Mouse (Mus musculus): ENCODE data around the gene Adipor2. TPM values are rescaled to one million over a fixed set of nuclear protein-coding genes. Genes with fewer than 3 reads are reported as not detected.
"Not testable (repeated sequence)": the region's sequence is repeated elsewhere in the genome, so short reads cannot be mapped to it uniquely, and the experiment has no call there.

Gene Adipor2
- polyA plus RNA-seq, 1 experiment from 2014 or later: 35.2 TPM

- H3K9me3 ChIP-seq (replicated peaks; ENCODE audit: control insufficient read depth, low read length): no peaks in the 10 kb centered on the region
- H3K4me3 ChIP-seq (ENCODE audit: low read depth, low read length): peak overlapping the region; percentile 40
- H3K27ac ChIP-seq (ENCODE audit: low read length): no peak overlapping the region
- no peaks in the 10 kb centered on the region for H3K36me3 ChIP-seq (ENCODE audit: control insufficient read depth, insufficient read depth)
- peaks cover 52% of the 10 kb centered on the region for H3K27me3 ChIP-seq (ENCODE audit: control insufficient read depth, insufficient read depth, low read depth, low read length)
- peak overlapping the region; percentile 59 for H3K4me2 ChIP-seq (ENCODE audit: low read depth, low read length)
- H3K4me1 ChIP-seq (ENCODE audit: control insufficient read depth, low read depth, low read length): peaks cover 5% of the 10 kb centered on the region
- H3K9ac ChIP-seq (ENCODE audit: low read depth, low read length): no peak overlapping the region
- WGBS (ENCODE audit: insufficient replicate concordance): 15% methylated on average over 18 of the region's 18 CpGs
- ATAC-seq (ENCODE audit: low read depth): no peak
Observed at GRCm38 (mm10) chr6:119448321-119449059, 31.0 kb upstream of the Adipor2 start.

- H3K27ac ChIP-seq (ENCODE audit: low read length): no peak overlapping the region
- no peak overlapping the region for H3K4me3 ChIP-seq (ENCODE audit: low read depth, low read length)
- no peak overlapping the region for H3K4me2 ChIP-seq (ENCODE audit: low read depth, low read length)
- H3K27me3 ChIP-seq (ENCODE audit: control insufficient read depth, insufficient read depth, low read depth, low read length): peaks cover 32% of the 10 kb centered on the region
- H3K36me3 ChIP-seq (ENCODE audit: control insufficient read depth, insufficient read depth): no peaks in the 10 kb centered on the region
- H3K4me1 ChIP-seq (ENCODE audit: control insufficient read depth, low read depth, low read length): peaks cover 5% of the 10 kb centered on the region
- H3K9me3 ChIP-seq (replicated peaks; ENCODE audit: control insufficient read depth, low read length): no peaks in the 10 kb centered on the region
- ATAC-seq (ENCODE audit: low read depth): no peak
- no peak overlapping the region for H3K9ac ChIP-seq (ENCODE audit: low read depth, low read length)
- 45% methylated on average over 11 of the region's 11 CpGs for WGBS (ENCODE audit: insufficient replicate concordance)
Observed at GRCm38 (mm10) chr6:119445671-119446607, 28.4 kb upstream of the Adipor2 start.

- Histone ChIP-seq H3K4me3 (ENCODE audit: low read depth, low read length) (no peak overlapping the region), H3K36me3 (ENCODE audit: control insufficient read depth, insufficient read depth) (no peaks in the 10 kb centered on the region), H3K27ac (ENCODE audit: low read length) (no peak overlapping the region), H3K27me3 (ENCODE audit: control insufficient read depth, insufficient read depth, low read depth, low read length) (peaks cover 13% of the 10 kb centered on the region), H3K9ac (ENCODE audit: low read depth, low read length) (no peak overlapping the region), H3K4me1 (ENCODE audit: control insufficient read depth, low read depth, low read length) (peaks cover 5% of the 10 kb centered on the region), H3K9me3 (replicated peaks; ENCODE audit: control insufficient read depth, low read length) (no peaks in the 10 kb centered on the region), H3K4me2 (ENCODE audit: low read depth, low read length) (peak overlapping the region; percentile 18)
- 27% methylated on average over 12 of the region's 12 CpGs for WGBS (ENCODE audit: insufficient replicate concordance)
- peak; percentile 39; the same call in 1 of the 2 replicates for ATAC-seq (ENCODE audit: low read depth)
Observed at GRCm38 (mm10) chr6:119443742-119444645, 26.5 kb upstream of the Adipor2 start.

GRCm38 (mm10) chr6:119442729-119443128 is 25.2 kb upstream of the Adipor2 start:
- not testable (repeated sequence) for ATAC-seq (ENCODE audit: low read depth)

GRCm38 (mm10) chr6:119437894-119438761 is 20.6 kb upstream of the Adipor2 start:
- Histone ChIP-seq H3K4me1 (ENCODE audit: control insufficient read depth, low read depth, low read length) (no peaks in the 10 kb centered on the region), H3K36me3 (ENCODE audit: control insufficient read depth, insufficient read depth) (no peaks in the 10 kb centered on the region), H3K4me3 (ENCODE audit: low read depth, low read length) (no peak overlapping the region), H3K9me3 (replicated peaks; ENCODE audit: control insufficient read depth, low read length) (no peaks in the 10 kb centered on the region), H3K4me2 (ENCODE audit: low read depth, low read length) (no peak overlapping the region), H3K27ac (ENCODE audit: low read length) (no peak overlapping the region), H3K9ac (ENCODE audit: low read depth, low read length) (no peak overlapping the region), H3K27me3 (ENCODE audit: control insufficient read depth, insufficient read depth, low read depth, low read length) (no peaks in the 10 kb centered on the region)
- WGBS (ENCODE audit: insufficient replicate concordance): 24% methylated on average over 8 of the region's 8 CpGs
- no peak for ATAC-seq (ENCODE audit: low read depth)

More at GRCm38 (mm10) chr6:119442729-119443128, 25.2 kb upstream of the Adipor2 start:
- not testable (repeated sequence) for H3K4me1 ChIP-seq (ENCODE audit: control insufficient read depth, low read depth, low read length); H3K9me3 ChIP-seq (replicated peaks; ENCODE audit: control insufficient read depth, low read length); H3K27ac ChIP-seq (ENCODE audit: low read length); H3K9ac ChIP-seq (ENCODE audit: low read depth, low read length); H3K4me2 ChIP-seq (ENCODE audit: low read depth, low read length); H3K36me3 ChIP-seq (ENCODE audit: control insufficient read depth, insufficient read depth); H3K4me3 ChIP-seq (ENCODE audit: low read depth, low read length); H3K27me3 ChIP-seq (ENCODE audit: control insufficient read depth, insufficient read depth, low read depth, low read length)
- WGBS (ENCODE audit: insufficient replicate concordance): 60% methylated on average over 5 of the region's 5 CpGs

- no peak overlapping the region for H3K9ac ChIP-seq (ENCODE audit: low read depth, low read length)
- no peak overlapping the region for H3K4me3 ChIP-seq (ENCODE audit: low read depth, low read length)
- ATAC-seq (ENCODE audit: low read depth): peak; percentile 55; the same call in 1 of the 2 replicates
- no peaks in the 10 kb centered on the region for H3K4me1 ChIP-seq (ENCODE audit: control insufficient read depth, low read depth, low read length)
- H3K27me3 ChIP-seq (ENCODE audit: control insufficient read depth, insufficient read depth, low read depth, low read length): no peaks in the 10 kb centered on the region
- no peaks in the 10 kb centered on the region for H3K9me3 ChIP-seq (replicated peaks; ENCODE audit: control insufficient read depth, low read length)
- no peak overlapping the region for H3K4me2 ChIP-seq (ENCODE audit: low read depth, low read length)
- WGBS (ENCODE audit: insufficient replicate concordance): 67% methylated on average over 4 of the region's 4 CpGs
- no peaks in the 10 kb centered on the region for H3K36me3 ChIP-seq (ENCODE audit: control insufficient read depth, insufficient read depth)
- no peak overlapping the region for H3K27ac ChIP-seq (ENCODE audit: low read length)
Observed at GRCm38 (mm10) chr6:119434394-119434793, 16.9 kb upstream of the Adipor2 start.

- Histone ChIP-seq H3K27ac (ENCODE audit: low read length) (no peak overlapping the region), H3K4me1 (ENCODE audit: control insufficient read depth, low read depth, low read length) (no peaks in the 10 kb centered on the region), H3K9me3 (replicated peaks; ENCODE audit: control insufficient read depth, low read length) (no peaks in the 10 kb centered on the region), H3K4me3 (ENCODE audit: low read depth, low read length) (no peak overlapping the region), H3K27me3 (ENCODE audit: control insufficient read depth, insufficient read depth, low read depth, low read length) (no peaks in the 10 kb centered on the region), H3K4me2 (ENCODE audit: low read depth, low read length) (no peak overlapping the region), H3K36me3 (ENCODE audit: control insufficient read depth, insufficient read depth) (no peaks in the 10 kb centered on the region), H3K9ac (ENCODE audit: low read depth, low read length) (no peak overlapping the region)
- ATAC-seq (ENCODE audit: low read depth): no peak
- 68% methylated on average over 6 of the region's 6 CpGs for WGBS (ENCODE audit: insufficient replicate concordance)
Observed at GRCm38 (mm10) chr6:119431751-119432324, 14.3 kb upstream of the Adipor2 start.

Data from liver, embryonic 16.5 days (tissue).